Mouse (Mus musculus) limb, embryonic 11.5 days (tissue): Measurements from ENCODE around the gene Pln. TPM values are rescaled to one million over a fixed set of nuclear protein-coding genes. Genes with fewer than 3 reads are reported as not detected.

Experiments used
- ATAC-seq: fragments of 200-750 bp; cut with Nextera tagmentation; 2 replicates; pipeline ENCODE4 v1.8.0; 2017; ENCODE audit warnings: low read depth; ENCODE audit not compliant: insufficient number of reproducible peaks, low FRiP score, low TSS enrichment
- DNase-seq: peaks from one replicate; pipeline ENCODE4 v3.0.0-alpha.2; 2015; ENCODE audit warnings: low spot score
- H3K27ac ChIP-seq: fragments of 300-500 bp; sonication (generic); replicated peaks from 2 replicates; pipeline ENCODE4 v1.5.1; 2014; ENCODE audit warnings: low read depth, mild to moderate bottlenecking, low read length
- H3K27me3 ChIP-seq: fragments of 300-500 bp; sonication (generic); 2 replicates; pipeline ENCODE4 v1.6.1; 2014; ENCODE audit warnings: mild to moderate bottlenecking, low read length, mixed read lengths; ENCODE audit not compliant: control insufficient read depth, insufficient read depth
- H3K36me3 ChIP-seq: fragments of 300-500 bp; sonication (generic); 2 replicates; pipeline ENCODE4 v1.6.1; 2014; ENCODE audit warnings: mild to moderate bottlenecking, low read length, moderate library complexity, mixed read lengths; ENCODE audit not compliant: control insufficient read depth, insufficient read depth
- H3K4me1 ChIP-seq: fragments of 300-500 bp; sonication (generic); 2 replicates; pipeline ENCODE4 v1.6.1; 2014; ENCODE audit warnings: low read length, mixed read lengths; ENCODE audit not compliant: control insufficient read depth, insufficient read depth
- H3K4me2 ChIP-seq: fragments of 300-500 bp; sonication (generic); 2 replicates; pipeline ENCODE4 v1.6.1; 2014; ENCODE audit warnings: low read depth, mild to moderate bottlenecking, moderate library complexity; ENCODE audit not compliant: severe bottlenecking
- H3K4me3 ChIP-seq: fragments of 300-500 bp; sonication (generic); 2 replicates; pipeline ENCODE4 v1.5.1; 2014; ENCODE audit warnings: low read depth, low read length
- H3K9ac ChIP-seq: fragments of 300-500 bp; sonication (generic); 2 replicates; pipeline ENCODE4 v1.6.1; 2014; ENCODE audit warnings: mild to moderate bottlenecking, low read length
- H3K9me3 ChIP-seq: fragments of 300-500 bp; sonication (generic); 2 replicates; pipeline ENCODE4 v1.6.1; 2016; ENCODE audit warnings: low read length; ENCODE audit not compliant: control insufficient read depth
- WGBS: fragments of 180-500 bp; shearing (Covaris S2); extraction: QIAGEN DNeasy Blood & Tissue Kit; methylation state at CpG from one replicate; pipeline ENCODE4 v1.1.7; 2014; 5-methylcytosine and 5-hydroxymethylcytosine counted together
- polyA plus RNA-seq: library from polyadenylated mRNA; unstranded; fragments of >200 nt; fragmentation: Nextera tagmentation; extraction: Ambion mirVana; gene quantifications from 2 replicates; pipeline ENCODE4 v1.2.1, GENCODE M21; 2014

The Pln gene
- 1.9 and 2.5 TPM in 2 replicates for polyA plus RNA-seq

GRCm38 (mm10) chr10:53337162-53337923 is at the start of gene Pln:
Gene Pln (plus strand): TSS chr10:53337667.
- Histone ChIP-seq H3K9ac (no peak within 1 kb of the TSS), H3K27me3 (no peaks in the 10 kb centered on the region), H3K36me3 (no peaks in the 10 kb centered on the region), H3K4me3 (no peak within 1 kb of the TSS), H3K4me1 (no peaks in the 10 kb centered on the region), H3K9me3 (no peaks in the 10 kb centered on the region), H3K27ac (no peak within 1 kb of the TSS), H3K4me2 (no peak within 1 kb of the TSS)
- DNase-seq = no peak
- 79% methylated on average over 6 of the region's 6 CpGs for WGBS
- no peak for ATAC-seq

- DNase-seq (no peak), ATAC-seq (no peak)
- Histone ChIP-seq H3K36me3 (no peaks in the 10 kb centered on the region), H3K27me3 (no peaks in the 10 kb centered on the region), H3K4me3 (no peak overlapping the region), H3K9me3 (no peaks in the 10 kb centered on the region), H3K27ac (no peak overlapping the region), H3K4me1 (no peaks in the 10 kb centered on the region), H3K9ac (no peak overlapping the region), H3K4me2 (no peak overlapping the region)
- WGBS = 49% methylated on average over 3 of the region's 3 CpGs
Measured at GRCm38 (mm10) chr10:53305867-53306266, 31.6 kb upstream of the Pln start.

- Histone ChIP-seq H3K9ac (no peak overlapping the region), H3K27ac (no peak overlapping the region), H3K4me2 (no peak overlapping the region), H3K9me3 (no peaks in the 10 kb centered on the region), H3K36me3 (no peaks in the 10 kb centered on the region), H3K4me1 (no peaks in the 10 kb centered on the region), H3K27me3 (no peaks in the 10 kb centered on the region), H3K4me3 (no peak overlapping the region)
- 87% methylated on average over 3 of the region's 3 CpGs for WGBS
- DNase-seq (no peak), ATAC-seq (no peak)
Measured at GRCm38 (mm10) chr10:53306674-53307073, 30.8 kb upstream of the Pln start.

GRCm38 (mm10) chr10:53323367-53323766 is 14.1 kb upstream of the Pln start:
- no peak overlapping the region for H3K27ac ChIP-seq
- H3K4me2 ChIP-seq = no peak overlapping the region
- H3K9ac ChIP-seq = no peak overlapping the region
- DNase-seq = no peak
- no peaks in the 10 kb centered on the region for H3K27me3 ChIP-seq
- H3K9me3 ChIP-seq = no peaks in the 10 kb centered on the region
- H3K4me1 ChIP-seq = no peaks in the 10 kb centered on the region
- no peak for ATAC-seq
- H3K36me3 ChIP-seq = no peaks in the 10 kb centered on the region
- H3K4me3 ChIP-seq = no peak overlapping the region

- WGBS = 44% methylated on average over 1 of the region's 1 CpGs
- no peaks in the 10 kb centered on the region for H3K27me3 ChIP-seq
- no peaks in the 10 kb centered on the region for H3K36me3 ChIP-seq
- no peak overlapping the region for H3K9ac ChIP-seq
- no peak overlapping the region for H3K27ac ChIP-seq
- H3K9me3 ChIP-seq = no peaks in the 10 kb centered on the region
- DNase-seq = no peak
- H3K4me1 ChIP-seq = no peaks in the 10 kb centered on the region
- no peak overlapping the region for H3K4me3 ChIP-seq
- ATAC-seq = no peak
- H3K4me2 ChIP-seq = no peak overlapping the region
Measured at GRCm38 (mm10) chr10:53324663-53325062, 12.8 kb upstream of the Pln start.

- H3K36me3 ChIP-seq = no peaks in the 10 kb centered on the region
- H3K4me2 ChIP-seq = no peak overlapping the region
- no peaks in the 10 kb centered on the region for H3K9me3 ChIP-seq
- ATAC-seq (no peak), DNase-seq (no peak)
- H3K27ac ChIP-seq = no peak overlapping the region
- no peak overlapping the region for H3K4me3 ChIP-seq
- no peak overlapping the region for H3K9ac ChIP-seq
- no peaks in the 10 kb centered on the region for H3K27me3 ChIP-seq
- no peaks in the 10 kb centered on the region for H3K4me1 ChIP-seq
Measured at GRCm38 (mm10) chr10:53326367-53326766, 11.1 kb upstream of the Pln start.

- H3K4me2 ChIP-seq = no peak overlapping the region
- no peak overlapping the region for H3K9ac ChIP-seq
- no peaks in the 10 kb centered on the region for H3K4me1 ChIP-seq
- no peaks in the 10 kb centered on the region for H3K27me3 ChIP-seq
- H3K9me3 ChIP-seq = no peaks in the 10 kb centered on the region
- no peak overlapping the region for H3K27ac ChIP-seq
- no peaks in the 10 kb centered on the region for H3K36me3 ChIP-seq
- no peak overlapping the region for H3K4me3 ChIP-seq
- WGBS = 73% methylated on average over 3 of the region's 3 CpGs
- no peak for ATAC-seq
- DNase-seq = no peak
Measured at GRCm38 (mm10) chr10:53329257-53329656, 8.2 kb upstream of the Pln start.

- no peak for ATAC-seq
- H3K9me3 ChIP-seq = no peaks in the 10 kb centered on the region
- 82% methylated on average over 2 of the region's 2 CpGs for WGBS
- no peak overlapping the region for H3K9ac ChIP-seq
- no peak overlapping the region for H3K4me2 ChIP-seq
- no peak overlapping the region for H3K4me3 ChIP-seq
- no peaks in the 10 kb centered on the region for H3K4me1 ChIP-seq
- no peaks in the 10 kb centered on the region for H3K27me3 ChIP-seq
- no peaks in the 10 kb centered on the region for H3K36me3 ChIP-seq
- no peak overlapping the region for H3K27ac ChIP-seq
- DNase-seq = no peak
Measured at GRCm38 (mm10) chr10:53332752-53333151, 4.7 kb upstream of the Pln start.

- no peak overlapping the region for H3K4me3 ChIP-seq
- 87% methylated on average over 2 of the region's 2 CpGs for WGBS
- no peaks in the 10 kb centered on the region for H3K36me3 ChIP-seq
- DNase-seq = no peak
- ATAC-seq = no peak
- no peaks in the 10 kb centered on the region for H3K9me3 ChIP-seq
- no peak overlapping the region for H3K4me2 ChIP-seq
- H3K27ac ChIP-seq = no peak overlapping the region
- H3K27me3 ChIP-seq = no peaks in the 10 kb centered on the region
- H3K9ac ChIP-seq = no peak overlapping the region
- no peaks in the 10 kb centered on the region for H3K4me1 ChIP-seq
Measured at GRCm38 (mm10) chr10:53335266-53335665, 2.2 kb upstream of the Pln start.
